Comparison of ENCODE assay signal across 9 mouse cellular contexts in the genomic region with DNA sequence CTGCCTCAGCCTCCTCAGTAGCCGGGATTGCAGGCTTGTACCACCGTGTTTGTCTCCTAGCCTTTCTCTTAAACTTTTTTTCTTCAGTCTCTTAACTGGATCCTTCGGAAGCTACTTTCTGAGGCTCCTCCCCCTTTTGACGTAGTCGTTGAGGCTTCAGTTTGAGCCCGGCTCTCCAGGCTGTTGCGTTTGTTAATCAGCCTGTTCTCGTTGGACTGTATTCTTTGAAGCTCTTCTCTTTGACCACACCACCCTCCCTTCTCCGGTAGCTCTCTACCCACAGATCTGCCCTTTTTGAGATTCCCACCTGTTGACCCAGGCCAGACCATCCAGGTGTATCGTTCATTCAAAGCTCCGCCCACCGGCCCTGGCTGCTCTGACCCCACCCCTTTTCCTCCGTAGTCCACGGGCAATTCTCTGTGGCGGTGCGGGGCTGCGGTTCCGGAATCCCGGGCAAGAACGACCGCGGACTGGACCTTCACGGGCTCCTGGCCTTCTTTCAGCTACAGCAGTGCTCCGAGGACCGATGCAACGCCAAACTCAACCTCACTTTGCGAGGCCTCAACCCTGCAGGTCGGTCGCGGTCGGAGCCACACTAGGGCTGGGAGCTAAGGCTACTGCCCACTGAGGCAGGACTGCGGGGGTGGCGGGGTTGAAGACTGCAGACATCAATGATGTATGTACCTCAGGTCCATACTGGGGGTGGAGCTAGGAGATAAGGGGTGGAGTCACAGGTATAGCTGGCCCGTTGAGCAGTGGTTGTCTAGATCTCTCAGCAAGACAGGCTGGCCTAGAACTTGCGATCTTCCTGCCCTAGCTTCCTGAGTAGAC. TPM values are rescaled to one million over a fixed set of nuclear protein-coding genes. Genes with fewer than 3 reads are reported as not detected.
DNase-seq lines count a peak whose midpoint lies in the region; ATAC-seq and TF ChIP-seq lines count a peak whose summit lies in the region.
"Had no signal": no experiment of that assay in that cellular context is flagged by ENCODE, and none has a peak within 500 bp of the region (broad histone marks: within the 10 kb centered on the region; RNA-seq: fewer than 3 reads in every experiment).

No protein-coding gene starts in this region.

- intact Hi-C loops in gastrocnemius, adult 2 months (cut with DNase I): no loop called here
- intact Hi-C loops in gastrocnemius, postnatal 14 days (cut with DNase I; ENCODE audit: low total_unique reads): no loop called here

- H3K4me1 ChIP-seq in forebrain, embryonic 14.5 days (ENCODE audit: control insufficient read depth, insufficient read depth, low read length): peaks cover 8% of the 10 kb centered on the region
- peaks cover 19% of the 10 kb centered on the region for H3K4me1 ChIP-seq in limb, embryonic 10.5 days
- H3K4me1 ChIP-seq in midbrain, embryonic 15.5 days: peaks cover 17% of the 10 kb centered on the region

- H3K9me3 ChIP-seq in forebrain, embryonic 14.5 days (replicated peaks; ENCODE audit: control insufficient read depth, low read length): no peaks in the 10 kb centered on the region
- H3K9me3 ChIP-seq in limb, embryonic 10.5 days (replicated peaks): no peaks in the 10 kb centered on the region
- H3K9me3 ChIP-seq in midbrain, embryonic 15.5 days: no peaks in the 10 kb centered on the region

- no peak for ATAC-seq in forebrain, embryonic 14.5 days
- ATAC-seq in midbrain, embryonic 15.5 days (replicated peaks): peak; percentile 51; the same call in 1 of the 2 replicates
- no peak for ATAC-seq in cerebellum, adult (ENCODE audit: insufficient number of reproducible peaks, low FRiP score, low TSS enrichment)
- ATAC-seq in erythroid progenitor cell, adult 5-6 weeks (replicated peaks; ENCODE audit: low FRiP score, poor library complexity, severe bottlenecking): no peak

- DNase-seq in gastrocnemius, adult 2 months: no peak
- DNase-seq in gastrocnemius, postnatal 14 days: no peak
- DNase-seq in Muller cell, postnatal 12 days (ENCODE audit: inconsistent ontology term): peak; percentile 14
- peak; percentile 49 for DNase-seq in forebrain, embryonic 14.5 days (ENCODE audit: low spot score)
- DNase-seq in limb, embryonic 10.5 days (ENCODE audit: low spot score): no peak

- H3K27me3 ChIP-seq in forebrain, embryonic 14.5 days (replicated peaks; ENCODE audit: control insufficient read depth, insufficient read depth, low read length): peaks cover 43% of the 10 kb centered on the region
- peaks cover 81% of the 10 kb centered on the region for H3K27me3 ChIP-seq in limb, embryonic 10.5 days (ENCODE audit: low read depth, poor library complexity, severe bottlenecking)
- H3K27me3 ChIP-seq in midbrain, embryonic 15.5 days (replicated peaks): peaks cover 48% of the 10 kb centered on the region

- H3K4me3 ChIP-seq in gastrocnemius, adult 2 months: peak overlapping the region; percentile 70
- peak overlapping the region; percentile 33 for H3K4me3 ChIP-seq in forebrain, embryonic 14.5 days (ENCODE audit: low read depth, low read length)
- H3K4me3 ChIP-seq in limb, embryonic 10.5 days: peak overlapping the region; percentile 40
- peak overlapping the region; percentile 42 for H3K4me3 ChIP-seq in midbrain, embryonic 15.5 days

- no peaks in the 10 kb centered on the region for H3K36me3 ChIP-seq in forebrain, embryonic 14.5 days (ENCODE audit: control insufficient read depth, insufficient read depth, low read length)
- H3K36me3 ChIP-seq in limb, embryonic 10.5 days: no peaks in the 10 kb centered on the region
- H3K36me3 ChIP-seq in midbrain, embryonic 15.5 days (replicated peaks): no peaks in the 10 kb centered on the region

- TF ChIP-seq CTCF in gastrocnemius, adult 2 months (IDR thresholded peaks at IDR 0.05): no peak

- H3K9ac ChIP-seq in forebrain, embryonic 14.5 days (ENCODE audit: low read length): peak overlapping the region; percentile 8; the same call in 1 of the 2 replicates
- H3K9ac ChIP-seq in midbrain, embryonic 15.5 days: peak overlapping the region; percentile 35

- H3K27ac ChIP-seq in gastrocnemius, adult 2 months: no peak overlapping the region
- H3K27ac ChIP-seq in forebrain, embryonic 14.5 days (ENCODE audit: low read depth, low read length): no peak overlapping the region
- H3K27ac ChIP-seq in limb, embryonic 10.5 days: no peak overlapping the region
- H3K27ac ChIP-seq in midbrain, embryonic 15.5 days: no peak overlapping the region

- WGBS in forebrain, embryonic 14.5 days: 4% methylated on average over 35 of the region's 35 CpGs
- 3% methylated on average over 35 of the region's 35 CpGs for WGBS in limb, embryonic 10.5 days
- 3% methylated on average over 35 of the region's 35 CpGs for WGBS in midbrain, embryonic 15.5 days

- peak overlapping the region; percentile 70 for H3K4me2 ChIP-seq in forebrain, embryonic 14.5 days (ENCODE audit: low read length)
- H3K4me2 ChIP-seq in midbrain, embryonic 15.5 days: peak overlapping the region; percentile 84

RNA-seq across cellular contexts. Expression of a gene that starts 1.9 kb away (rescaled TPM):
- total RNA-seq in gastrocnemius, adult 2 months (2021): not detected
- total RNA-seq in gastrocnemius, postnatal 14 days (2021): not detected
- 0.20 and 0.21 TPM in 2 replicates for polyA plus RNA-seq in forebrain, embryonic 14.5 days (2014; fragmentation: Nextera tagmentation; extraction: Ambion mirVana)
- 1.5 and 2.2 TPM in 2 replicates for polyA plus RNA-seq in limb, embryonic 10.5 days (2016; fragmentation: Nextera tagmentation; extraction: Ambion mirVana)
- 0.31 and 0.49 TPM in 2 replicates for polyA plus RNA-seq in midbrain, embryonic 15.5 days (2015; fragmentation: Nextera tagmentation; extraction: Ambion mirVana)
- not detected in 2 replicates for total RNA-seq in erythroid progenitor cell, adult 5-6 weeks (2015; ENCODE audit: low replicate concordance)
- not detected in 2 replicates for total RNA-seq in erythroid progenitor cell, adult 5-6 weeks (2017; ENCODE audit: low replicate concordance)
- polyA plus RNA-seq: C2C12 had no signal

RNA-seq across cellular contexts. Expression of a gene that starts 27.7 kb away (rescaled TPM):
- under 1 TPM; 0.54 to 0.59 TPM for total RNA-seq in gastrocnemius, adult 2 months (2021)
- total RNA-seq in gastrocnemius, postnatal 14 days (2021): under 1 TPM; 0.59 to 0.66 TPM
- not detected in 2 replicates for polyA plus RNA-seq in forebrain, embryonic 14.5 days (2014; fragmentation: Nextera tagmentation; extraction: Ambion mirVana)
- 0.09 and 0.14 TPM in 2 replicates for polyA plus RNA-seq in limb, embryonic 10.5 days (2016; fragmentation: Nextera tagmentation; extraction: Ambion mirVana)
- polyA plus RNA-seq in midbrain, embryonic 15.5 days (2015; fragmentation: Nextera tagmentation; extraction: Ambion mirVana): not detected in 2 replicates
- total RNA-seq in erythroid progenitor cell, adult 5-6 weeks (2015; ENCODE audit: low replicate concordance): not detected in 2 replicates
- total RNA-seq in erythroid progenitor cell, adult 5-6 weeks (2017; ENCODE audit: low replicate concordance): 0.64 and 7.0 TPM in 2 replicates

RNA-seq across cellular contexts. Expression of a gene that starts 38.2 kb away (rescaled TPM):
- not detected for total RNA-seq in gastrocnemius, adult 2 months (2021)
- total RNA-seq in gastrocnemius, postnatal 14 days (2021): not detected
- polyA plus RNA-seq in forebrain, embryonic 14.5 days (2014; fragmentation: Nextera tagmentation; extraction: Ambion mirVana): not detected in 2 replicates
- not detected in 2 replicates for polyA plus RNA-seq in limb, embryonic 10.5 days (2016; fragmentation: Nextera tagmentation; extraction: Ambion mirVana)
- polyA plus RNA-seq in midbrain, embryonic 15.5 days (2015; fragmentation: Nextera tagmentation; extraction: Ambion mirVana): 0.17 TPM in 1 of 2 replicates, not detected in the other
- not detected in 2 replicates for total RNA-seq in erythroid progenitor cell, adult 5-6 weeks (2015; ENCODE audit: low replicate concordance)
- not detected in 2 replicates for total RNA-seq in erythroid progenitor cell, adult 5-6 weeks (2017; ENCODE audit: low replicate concordance)
- polyA plus RNA-seq: C2C12 had no signal

RNA-seq across cellular contexts. Expression of a gene that starts 50.8 kb away (rescaled TPM):
- under 1 TPM in 1 of 2 experiments, not detected in 1; 0.17 TPM for total RNA-seq in gastrocnemius, adult 2 months (2021)
- under 1 TPM; 0.38 to 0.45 TPM for total RNA-seq in gastrocnemius, postnatal 14 days (2021)
- 3.3 and 6.6 TPM in 2 replicates for polyA plus RNA-seq in forebrain, embryonic 14.5 days (2014; fragmentation: Nextera tagmentation; extraction: Ambion mirVana)
- polyA plus RNA-seq in limb, embryonic 10.5 days (2016; fragmentation: Nextera tagmentation; extraction: Ambion mirVana): 1.6 and 2.6 TPM in 2 replicates
- polyA plus RNA-seq in midbrain, embryonic 15.5 days (2015; fragmentation: Nextera tagmentation; extraction: Ambion mirVana): 16.3 and 18.1 TPM in 2 replicates
- total RNA-seq in erythroid progenitor cell, adult 5-6 weeks (2015; ENCODE audit: low replicate concordance): not detected in 2 replicates
- 0.26 TPM in 1 of 2 replicates, not detected in the other for total RNA-seq in erythroid progenitor cell, adult 5-6 weeks (2017; ENCODE audit: low replicate concordance)

RNA-seq across cellular contexts. Expression of a gene that starts 50.9 kb away (rescaled TPM):
- 10 to 100 TPM; 22.0 to 27.4 TPM for total RNA-seq in gastrocnemius, adult 2 months (2021)
- total RNA-seq in gastrocnemius, postnatal 14 days (2021): 10 to 100 TPM; 12.0 to 15.3 TPM
- 22.6 and 23.2 TPM in 2 replicates for polyA plus RNA-seq in forebrain, embryonic 14.5 days (2014; fragmentation: Nextera tagmentation; extraction: Ambion mirVana)
- polyA plus RNA-seq in limb, embryonic 10.5 days (2016; fragmentation: Nextera tagmentation; extraction: Ambion mirVana): 27.1 and 31.9 TPM in 2 replicates
- polyA plus RNA-seq in midbrain, embryonic 15.5 days (2015; fragmentation: Nextera tagmentation; extraction: Ambion mirVana): 25.4 and 25.8 TPM in 2 replicates
- total RNA-seq in erythroid progenitor cell, adult 5-6 weeks (2015; ENCODE audit: low replicate concordance): 11.2 and 11.3 TPM in 2 replicates
- 6.8 and 9.2 TPM in 2 replicates for total RNA-seq in erythroid progenitor cell, adult 5-6 weeks (2017; ENCODE audit: low replicate concordance)

Comparison
In these comparisons a context has a peak if more than half of its experiments do, and no peak if none do; other contexts are left out.
1. DNase-seq: peak in Muller cell, postnatal 12 days (single experiment) and forebrain, embryonic 14.5 days (single experiment); none in gastrocnemius, adult 2 months (single experiment), gastrocnemius, postnatal 14 days (single experiment) and limb, embryonic 10.5 days (single experiment).
2. Peak in every context shown above with its lines, with median percentiles within 50 percentile points of each other: H3K4me3 ChIP-seq.